Mouse (Mus musculus): ENCODE results near the gene Fbxo34.

- TF ChIP-seq CTCF (IDR thresholded peaks at IDR 0.05; ENCODE audit: control insufficient read depth, insufficient read depth, insufficient read length) (no peak), MAX (IDR thresholded peaks at IDR 0.05) (no peak), USF1 (IDR thresholded peaks at IDR 0.05; ENCODE audit: low read depth) (no peak)
These were observed 9.3 kb downstream of the Fbxo34 start for GRCm38 (mm10) chr14:47459556-47459955.

Measured in C2C12 (cell line).